Mouse (Mus musculus): ENCODE measurements around the gene Pax5. TPM values are rescaled to one million over a fixed set of nuclear protein-coding genes. Genes with fewer than 3 reads are reported as not detected.

Gene Pax5
- polyA plus RNA-seq, 1 experiment from 2014 or later: 2.1 TPM

DNA sequence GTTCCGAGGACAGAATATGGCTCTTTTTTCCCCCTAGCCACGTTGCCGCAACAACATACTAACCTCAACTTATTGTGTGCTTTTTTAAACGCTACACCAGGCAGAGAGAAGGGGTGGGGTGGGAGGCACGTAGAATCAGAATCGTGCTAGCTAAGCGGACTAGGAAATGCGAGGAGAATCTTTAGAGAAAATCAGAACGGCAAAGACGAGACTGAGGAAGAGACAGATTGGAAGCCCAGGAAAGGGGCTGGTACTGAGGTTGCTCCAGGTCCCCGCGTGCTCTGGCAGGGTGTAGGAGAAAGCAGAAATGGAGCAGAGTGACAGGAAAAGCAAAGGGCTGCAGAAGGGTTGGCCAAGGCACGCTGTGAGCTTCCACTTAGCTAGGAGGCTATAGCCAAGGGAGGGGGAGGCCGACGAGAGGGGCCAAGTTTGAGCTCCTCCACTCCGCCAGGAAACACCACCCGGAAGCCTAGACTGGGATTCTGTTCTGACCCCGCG lies 3.3 kb upstream of the Pax5 start:
- Histone ChIP-seq H3K4me3 (no peak overlapping the region), H3K27ac (replicated peaks) (no peak overlapping the region), H3K4me1 (replicated peaks) (peaks cover 12% of the 10 kb centered on the region; the same call in 1 of the 2 replicates), H3K27me3 (peaks cover 73% of the 10 kb centered on the region), H3K36me3 (no peaks in the 10 kb centered on the region), H3K9me3 (no peaks in the 10 kb centered on the region), H3K9ac (no peak overlapping the region), H3K4me2 (peak overlapping the region; percentile 36; the same call in 1 of the 2 replicates)
- ATAC-seq (ENCODE audit: low FRiP score, low read depth): no peak
- under 1% methylated on average over 19 of the region's 19 CpGs for WGBS

- Histone ChIP-seq H3K9me3 (no peaks in the 10 kb centered on the region), H3K27ac (replicated peaks) (no peak overlapping the region), H3K4me2 (peak overlapping the region; percentile 36), H3K4me3 (no peak overlapping the region), H3K4me1 (replicated peaks) (peaks cover 12% of the 10 kb centered on the region; the same call in 1 of the 2 replicates), H3K27me3 (peaks cover 73% of the 10 kb centered on the region), H3K9ac (no peak overlapping the region), H3K36me3 (no peaks in the 10 kb centered on the region)
- no peak for ATAC-seq (ENCODE audit: low FRiP score, low read depth)
- WGBS: 1% methylated on average over 50 of the region's 50 CpGs
Measured at GRCm38 (mm10) chr4:44712786-44713553, 2.7 kb upstream of the Pax5 start.

DNA sequence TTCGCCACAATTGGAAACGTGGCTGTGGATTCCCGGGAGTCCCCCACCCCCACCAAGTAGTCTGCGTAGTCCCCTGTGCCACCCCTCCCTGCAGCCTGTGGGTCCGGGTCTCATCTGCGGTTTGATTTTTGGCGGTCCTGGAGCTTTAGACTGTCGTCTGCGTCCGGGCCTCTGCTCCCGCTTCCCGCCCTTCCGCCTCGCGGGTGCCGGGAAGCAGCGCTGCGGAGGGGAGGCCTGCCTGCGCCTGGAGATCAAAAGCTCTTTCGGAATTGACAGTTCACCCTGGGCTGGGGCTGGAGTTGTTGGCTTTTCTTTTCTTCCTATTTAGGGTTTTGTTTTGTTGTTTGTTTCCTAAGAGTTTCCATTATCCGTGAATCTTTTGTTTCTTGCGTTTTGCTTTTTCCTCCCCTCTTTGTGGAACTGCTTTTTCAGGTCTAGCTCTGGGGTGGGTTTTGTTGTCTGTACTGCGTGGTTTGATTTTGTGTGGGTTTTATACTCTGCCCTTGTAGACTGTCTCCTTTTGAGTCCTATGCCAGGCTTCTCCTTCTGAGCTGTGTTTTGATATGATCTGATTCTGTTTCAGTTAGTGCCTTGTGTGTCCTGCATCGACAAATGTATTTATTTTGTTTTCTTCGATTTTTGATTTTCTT lies 1.9 kb upstream of the Pax5 start:
- Histone ChIP-seq H3K36me3 (no peaks in the 10 kb centered on the region), H3K9ac (no peak overlapping the region), H3K9me3 (no peaks in the 10 kb centered on the region), H3K4me2 (peak overlapping the region; percentile 19), H3K27ac (replicated peaks) (no peak overlapping the region), H3K4me3 (peak overlapping the region; percentile 15), H3K4me1 (replicated peaks) (peaks cover 12% of the 10 kb centered on the region; the same call in 1 of the 2 replicates), H3K27me3 (peaks cover 73% of the 10 kb centered on the region)
- no peak for ATAC-seq (ENCODE audit: low FRiP score, low read depth)
- under 1% methylated on average over 25 of the region's 25 CpGs for WGBS

GRCm38 (mm10) chr4:44711136-44711900 lies 1.0 kb upstream of the Pax5 start:
- no peak overlapping the region for H3K27ac ChIP-seq (replicated peaks)
- H3K36me3 ChIP-seq: no peaks in the 10 kb centered on the region
- WGBS: 1% methylated on average over 25 of the region's 25 CpGs
- peaks cover 12% of the 10 kb centered on the region; the same call in 1 of the 2 replicates for H3K4me1 ChIP-seq (replicated peaks)
- H3K4me3 ChIP-seq: peak overlapping the region; percentile 15
- H3K4me2 ChIP-seq: peak overlapping the region; percentile 19; the same call in 1 of the 2 replicates
- peaks cover 73% of the 10 kb centered on the region for H3K27me3 ChIP-seq
- H3K9me3 ChIP-seq: no peaks in the 10 kb centered on the region
- no peak for ATAC-seq (ENCODE audit: low FRiP score, low read depth)
- no peak overlapping the region for H3K9ac ChIP-seq

GRCm38 (mm10) chr4:44710701-44711097 lies 412 bp upstream of the Pax5 start:
- Histone ChIP-seq H3K27me3 (peaks cover 78% of the 10 kb centered on the region), H3K9me3 (no peaks in the 10 kb centered on the region), H3K27ac (replicated peaks) (no peak overlapping the region), H3K36me3 (no peaks in the 10 kb centered on the region), H3K4me2 (no peak overlapping the region), H3K4me3 (no peak overlapping the region), H3K9ac (no peak overlapping the region), H3K4me1 (replicated peaks) (peaks cover 12% of the 10 kb centered on the region; the same call in 1 of the 2 replicates)
- under 1% methylated on average over 30 of the region's 30 CpGs for WGBS
- no peak for ATAC-seq (ENCODE audit: low FRiP score, low read depth)

DNA sequence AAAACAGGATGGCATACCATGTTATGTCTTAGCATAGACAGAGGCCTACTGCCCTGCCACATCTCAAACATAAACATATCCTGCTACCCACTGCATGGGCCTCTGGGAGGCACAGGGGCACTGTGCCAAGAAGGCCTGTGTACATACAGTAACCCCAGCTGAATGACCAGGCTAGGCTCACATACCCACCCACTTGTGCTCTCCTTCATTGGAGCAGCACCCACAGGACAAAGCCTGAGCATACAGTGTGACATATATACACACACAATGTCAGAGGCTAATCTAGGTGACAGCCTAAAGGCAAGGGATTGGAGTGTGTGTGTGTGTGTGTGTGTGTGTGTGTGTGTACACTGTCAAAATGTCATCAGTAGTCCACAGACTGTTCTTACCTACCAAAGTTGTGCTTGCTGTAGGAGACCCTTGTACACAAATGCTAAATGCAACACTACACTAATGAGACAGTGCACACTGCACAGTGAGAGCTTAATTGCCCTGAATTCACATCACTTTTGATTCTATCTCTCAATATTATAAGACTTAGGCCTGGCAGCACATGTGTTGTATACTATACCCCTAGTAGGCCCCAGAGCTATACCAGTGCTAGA lies 1.1 kb downstream of the Pax5 start:
- H3K9me3 ChIP-seq: no peaks in the 10 kb centered on the region
- H3K27me3 ChIP-seq: peaks cover 80% of the 10 kb centered on the region
- ATAC-seq (ENCODE audit: low FRiP score, low read depth): no peak
- no peak overlapping the region for H3K4me2 ChIP-seq
- H3K36me3 ChIP-seq: no peaks in the 10 kb centered on the region
- no peak overlapping the region for H3K4me3 ChIP-seq
- peaks cover 19% of the 10 kb centered on the region for H3K4me1 ChIP-seq (replicated peaks)
- no peak overlapping the region for H3K27ac ChIP-seq (replicated peaks)
- H3K9ac ChIP-seq: no peak overlapping the region

GRCm38 (mm10) chr4:44708311-44708710 lies 2.0 kb downstream of the Pax5 start:
- Histone ChIP-seq H3K4me2 (no peak overlapping the region), H3K4me1 (replicated peaks) (peaks cover 26% of the 10 kb centered on the region), H3K36me3 (no peaks in the 10 kb centered on the region), H3K9ac (no peak overlapping the region), H3K27me3 (peaks cover 82% of the 10 kb centered on the region), H3K9me3 (no peaks in the 10 kb centered on the region), H3K4me3 (no peak overlapping the region), H3K27ac (replicated peaks) (no peak overlapping the region)
- no peak for ATAC-seq (ENCODE audit: low FRiP score, low read depth)
- WGBS: 58% methylated on average over 8 of the region's 8 CpGs

- no peaks in the 10 kb centered on the region for H3K36me3 ChIP-seq
- ATAC-seq (ENCODE audit: low FRiP score, low read depth): no peak
- peaks cover 26% of the 10 kb centered on the region for H3K4me1 ChIP-seq (replicated peaks)
- no peak overlapping the region for H3K4me2 ChIP-seq
- WGBS: 48% methylated on average over 1 of the region's 1 CpGs
- no peak overlapping the region for H3K4me3 ChIP-seq
- H3K27ac ChIP-seq (replicated peaks): no peak overlapping the region
- no peak overlapping the region for H3K9ac ChIP-seq
- peaks cover 79% of the 10 kb centered on the region for H3K27me3 ChIP-seq
- no peaks in the 10 kb centered on the region for H3K9me3 ChIP-seq
Measured at GRCm38 (mm10) chr4:44706865-44707264, 3.4 kb downstream of the Pax5 start.

- H3K9ac ChIP-seq: no peak overlapping the region
- no peak overlapping the region for H3K4me3 ChIP-seq
- H3K27me3 ChIP-seq: peaks cover 77% of the 10 kb centered on the region
- no peaks in the 10 kb centered on the region for H3K36me3 ChIP-seq
- no peak overlapping the region for H3K27ac ChIP-seq (replicated peaks)
- ATAC-seq (ENCODE audit: low FRiP score, low read depth): no peak
- no peak overlapping the region for H3K4me2 ChIP-seq
- WGBS: 2% methylated on average over 7 of the region's 7 CpGs
- H3K4me1 ChIP-seq (replicated peaks): peaks cover 31% of the 10 kb centered on the region
- no peaks in the 10 kb centered on the region for H3K9me3 ChIP-seq
Measured at GRCm38 (mm10) chr4:44705967-44706366, 4.3 kb downstream of the Pax5 start.

DNA sequence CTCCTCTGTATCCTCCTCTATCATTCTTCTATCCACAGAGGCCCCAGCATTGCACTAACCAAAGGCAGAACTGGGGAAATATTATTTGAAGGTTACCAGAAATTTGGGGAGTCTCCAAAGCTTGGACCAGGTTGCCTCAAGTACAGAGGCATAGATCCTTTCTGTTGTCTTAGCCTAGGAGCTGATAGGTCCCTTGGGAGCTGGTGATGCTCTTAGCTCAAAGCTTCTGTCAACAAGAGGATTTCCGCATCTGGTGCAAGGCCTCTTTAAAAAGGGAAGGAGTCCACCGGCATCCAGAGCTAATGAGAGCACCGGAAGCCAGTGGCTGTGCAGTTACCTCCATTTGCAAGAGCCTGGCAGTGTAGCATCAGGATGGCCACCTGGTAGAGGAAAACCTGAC lies 5.1 kb downstream of the Pax5 start:
- H3K27ac ChIP-seq (replicated peaks): no peak overlapping the region
- H3K27me3 ChIP-seq: peaks cover 80% of the 10 kb centered on the region
- 4% methylated on average over 3 of the region's 3 CpGs for WGBS
- peak overlapping the region; percentile 66 for H3K4me2 ChIP-seq
- 0 out of 2 replicates have a peak overlapping the region, but pooled peaks have one; percentile 46 for H3K4me3 ChIP-seq
- H3K36me3 ChIP-seq: no peaks in the 10 kb centered on the region
- no peak for ATAC-seq (ENCODE audit: low FRiP score, low read depth)
- no peaks in the 10 kb centered on the region for H3K9me3 ChIP-seq
- peaks cover 31% of the 10 kb centered on the region for H3K4me1 ChIP-seq (replicated peaks)
- no peak overlapping the region for H3K9ac ChIP-seq

GRCm38 (mm10) chr4:44704369-44704745 lies 5.9 kb downstream of the Pax5 start:
- Histone ChIP-seq H3K4me2 (peak overlapping the region; percentile 66), H3K27me3 (peaks cover 80% of the 10 kb centered on the region), H3K9me3 (no peaks in the 10 kb centered on the region), H3K4me3 (peak overlapping the region; percentile 46), H3K9ac (peak overlapping the region; percentile 16; the same call in 1 of the 2 replicates), H3K27ac (replicated peaks) (0 out of 2 replicates have a peak overlapping the region, but pooled peaks have one; percentile 3), H3K4me1 (replicated peaks) (peaks cover 31% of the 10 kb centered on the region), H3K36me3 (no peaks in the 10 kb centered on the region)
- under 1% methylated on average over 38 of the region's 38 CpGs for WGBS
- peak; percentile 96 for ATAC-seq (ENCODE audit: low FRiP score, low read depth)
